Mouse (Mus musculus) telencephalon, adult 2 months (tissue): Measurements from ENCODE around the gene Hes6.
A peak's percentile ranks its signal among the peaks of the same experiment; 100 is the strongest.

Experiments used
- DNase-seq: peaks from one replicate; pipeline ENCODE4 v3.0.0-alpha.2; 2011; ENCODE audit warnings: low read depth, low spot score

The Hes6 gene

GRCm38 (mm10) chr1:91413898-91414594 lies at the start of gene Hes6:
Gene Hes6, minus strand, starts transcription at chr1:91414038.
- DNase-seq = no peak

GRCm38 (mm10) chr1:91463336-91463995 lies 49.6 kb upstream of the Hes6 start:
- no peak for DNase-seq

GRCm38 (mm10) chr1:91460564-91460963 lies 46.7 kb upstream of the Hes6 start:
- peak; percentile 11 for DNase-seq

- DNase-seq = no peak
Measured at GRCm38 (mm10) chr1:91460069-91460468, 46.2 kb upstream of the Hes6 start.

GRCm38 (mm10) chr1:91459059-91459809 lies 45.4 kb upstream of the Hes6 start, which contains the start of gene Per2:
Gene Per2, minus strand, starts transcription at chr1:91459324.
- peak; percentile 99 for DNase-seq

- DNase-seq = peak; percentile 89
Measured at GRCm38 (mm10) chr1:91458223-91458861, 44.5 kb upstream of the Hes6 start.

GRCm38 (mm10) chr1:91457698-91458097 lies 43.9 kb upstream of the Hes6 start:
- peak; percentile 81 for DNase-seq

- no peak for DNase-seq
Measured at GRCm38 (mm10) chr1:91457116-91457515, 43.3 kb upstream of the Hes6 start.

- peak; percentile 8 for DNase-seq
Measured at GRCm38 (mm10) chr1:91456301-91456801, 42.5 kb upstream of the Hes6 start.

- DNase-seq = no peak
Measured at GRCm38 (mm10) chr1:91455661-91456161, 41.9 kb upstream of the Hes6 start.

GRCm38 (mm10) chr1:91454927-91455326 lies 41.1 kb upstream of the Hes6 start:
- DNase-seq = no peak

GRCm38 (mm10) chr1:91454366-91454765 lies 40.5 kb upstream of the Hes6 start:
- DNase-seq = no peak

GRCm38 (mm10) chr1:91453932-91454331 lies 40.1 kb upstream of the Hes6 start:
- no peak for DNase-seq

GRCm38 (mm10) chr1:91451547-91452084 lies 37.8 kb upstream of the Hes6 start:
- DNase-seq = no peak

- DNase-seq = no peak
Measured at GRCm38 (mm10) chr1:91450851-91451250, 37.0 kb upstream of the Hes6 start.

- DNase-seq = no peak
Measured at GRCm38 (mm10) chr1:91448688-91449087, 34.9 kb upstream of the Hes6 start.

- no peak for DNase-seq
Measured at GRCm38 (mm10) chr1:91446511-91446910, 32.7 kb upstream of the Hes6 start.

- peak; percentile 13 for DNase-seq
Measured at GRCm38 (mm10) chr1:91446060-91446459, 32.2 kb upstream of the Hes6 start.

GRCm38 (mm10) chr1:91444841-91445830 lies 31.3 kb upstream of the Hes6 start:
- DNase-seq = peak; percentile 49
